Comparison of ENCODE assay signal across 12 mouse cellular contexts in the genomic region with DNA sequence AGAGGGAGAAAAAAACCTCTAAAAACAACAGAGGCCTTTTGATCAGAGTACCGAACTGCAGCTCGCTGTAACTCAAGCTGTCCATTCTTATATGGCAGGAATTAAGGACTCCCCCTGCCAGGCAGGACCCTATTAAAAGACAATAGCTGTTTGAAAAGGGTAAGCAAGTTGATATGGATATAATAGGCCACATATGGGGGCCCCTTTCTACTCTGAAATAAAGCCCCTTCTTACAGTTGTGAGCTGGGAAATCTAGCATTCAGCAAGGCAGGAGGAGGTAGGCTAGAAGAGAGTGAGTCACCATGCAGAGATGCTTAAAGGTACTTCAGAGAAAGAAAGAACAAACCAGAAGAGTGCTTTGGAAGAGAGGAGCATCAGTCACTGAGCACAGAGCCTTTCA. TPM values are rescaled to one million over a fixed set of nuclear protein-coding genes. Genes with fewer than 3 reads are reported as not detected.
DNase-seq lines count a peak whose midpoint lies in the region; ATAC-seq lines count a peak whose summit lies in the region.
"Had no signal": no experiment of that assay in that cellular context is flagged by ENCODE, and none has a peak within 500 bp of the region (broad histone marks: within the 10 kb centered on the region; RNA-seq: fewer than 3 reads in every experiment).

No protein-coding gene starts in this region.

- no peaks in the 10 kb centered on the region for H3K27me3 ChIP-seq in lung, embryonic 16.5 days (ENCODE audit: control insufficient read depth, insufficient read depth, low read depth, low read length)
- H3K27me3 ChIP-seq in embryonic facial prominence, embryonic 14.5 days (replicated peaks; ENCODE audit: control insufficient read depth, insufficient read depth, low read length) = no peaks in the 10 kb centered on the region
- no peaks in the 10 kb centered on the region for H3K27me3 ChIP-seq in hindbrain, embryonic 15.5 days
- H3K27me3 ChIP-seq in neural tube, embryonic 14.5 days (ENCODE audit: control insufficient read depth, insufficient read depth, low read length) = no peaks in the 10 kb centered on the region
- H3K27me3 ChIP-seq: CH12.LX had no signal

- H3K36me3 ChIP-seq in lung, embryonic 16.5 days (ENCODE audit: control insufficient read depth, insufficient read depth, low read length) = no peaks in the 10 kb centered on the region
- H3K36me3 ChIP-seq in embryonic facial prominence, embryonic 14.5 days (ENCODE audit: control insufficient read depth, insufficient read depth, low read length) = no peaks in the 10 kb centered on the region
- no peaks in the 10 kb centered on the region for H3K36me3 ChIP-seq in hindbrain, embryonic 15.5 days
- no peaks in the 10 kb centered on the region for H3K36me3 ChIP-seq in neural tube, embryonic 14.5 days (ENCODE audit: control insufficient read depth, insufficient read depth, low read length)

- peaks cover 10% of the 10 kb centered on the region; the same call in 1 of the 2 replicates for H3K4me1 ChIP-seq in lung, embryonic 16.5 days (replicated peaks; ENCODE audit: control insufficient read depth, insufficient read depth, low read length)
- 0 out of 2 replicates have a peak, but pooled peaks cover 10% of the 10 kb centered on the region for H3K4me1 ChIP-seq in embryonic facial prominence, embryonic 14.5 days (ENCODE audit: control insufficient read depth, insufficient read depth, low read length)
- peaks cover 12% of the 10 kb centered on the region for H3K4me1 ChIP-seq in hindbrain, embryonic 15.5 days (replicated peaks)
- no peaks in the 10 kb centered on the region; the same call in 1 of the 2 replicates for H3K4me1 ChIP-seq in neural tube, embryonic 14.5 days (ENCODE audit: control insufficient read depth, insufficient read depth, low read length)

- H3K9me3 ChIP-seq in lung, embryonic 16.5 days (ENCODE audit: control insufficient read depth, low read length) = no peaks in the 10 kb centered on the region
- H3K9me3 ChIP-seq in embryonic facial prominence, embryonic 14.5 days (ENCODE audit: control insufficient read depth, low read length) = no peaks in the 10 kb centered on the region
- H3K9me3 ChIP-seq in hindbrain, embryonic 15.5 days = no peaks in the 10 kb centered on the region
- no peaks in the 10 kb centered on the region for H3K9me3 ChIP-seq in neural tube, embryonic 14.5 days (ENCODE audit: control insufficient read depth, low read length)

- WGBS in lung, embryonic 16.5 days = 58% methylated on average over 2 of the region's 2 CpGs
- 15% methylated on average over 2 of the region's 2 CpGs for WGBS in embryonic facial prominence, embryonic 14.5 days
- 6% methylated on average over 2 of the region's 2 CpGs for WGBS in hindbrain, embryonic 15.5 days
- 6% methylated on average over 2 of the region's 2 CpGs for WGBS in neural tube, embryonic 14.5 days

- no peak overlapping the region for H3K4me3 ChIP-seq in lung, embryonic 16.5 days (ENCODE audit: low read length)
- H3K4me3 ChIP-seq in embryonic facial prominence, embryonic 14.5 days (ENCODE audit: low read depth, low read length) = no peak overlapping the region
- H3K4me3 ChIP-seq in hindbrain, embryonic 15.5 days = no peak overlapping the region
- no peak overlapping the region for H3K4me3 ChIP-seq in neural tube, embryonic 14.5 days (ENCODE audit: low read depth, low read length)

- no peak overlapping the region for H3K4me2 ChIP-seq in lung, embryonic 16.5 days (ENCODE audit: low read depth, low read length)
- no peak overlapping the region for H3K4me2 ChIP-seq in embryonic facial prominence, embryonic 14.5 days (ENCODE audit: low read depth, low read length)
- no peak overlapping the region for H3K4me2 ChIP-seq in hindbrain, embryonic 15.5 days
- H3K4me2 ChIP-seq in neural tube, embryonic 14.5 days (ENCODE audit: low read depth, low read length) = no peak overlapping the region

- peak; percentile 45; the same call in 1 of the 2 replicates for ATAC-seq in lung, embryonic 16.5 days (ENCODE audit: low read depth)
- peak; percentile 85 for ATAC-seq in embryonic facial prominence, embryonic 14.5 days (ENCODE audit: low read depth)
- ATAC-seq in hindbrain, embryonic 15.5 days (ENCODE audit: low FRiP score, low read depth) = no peak
- ATAC-seq in neural tube, embryonic 14.5 days (ENCODE audit: low read depth) = peak; percentile 69
- ATAC-seq: inflammation-experienced regulatory T-cells, adult 6 months had no signal

- no peak for DNase-seq in lung, postnatal 10 days
- DNase-seq in embryonic facial prominence, embryonic 14.5 days (ENCODE audit: low spot score) = peak; percentile 54
- DNase-seq in testis, postnatal 10 days (ENCODE audit: low spot score) = no peak
- DNase-seq in ovary, postnatal 14 days (ENCODE audit: low spot score) = no peak
- DNase-seq in right cerebral cortex, postnatal 14 days = no peak
- DNase-seq: layer of hippocampus, postnatal 36 days had no signal

- H3K27ac ChIP-seq in lung, embryonic 16.5 days (ENCODE audit: low read length) = peak overlapping the region; percentile 33
- 0 out of 2 replicates have a peak overlapping the region, but pooled peaks have one; percentile 10 for H3K27ac ChIP-seq in embryonic facial prominence, embryonic 14.5 days (replicated peaks; ENCODE audit: low read depth, low read length)
- peak overlapping the region; percentile 62; the same call in 1 of the 2 replicates for H3K27ac ChIP-seq in hindbrain, embryonic 15.5 days (replicated peaks)
- H3K27ac ChIP-seq in neural tube, embryonic 14.5 days (ENCODE audit: low read depth, low read length) = 0 out of 2 replicates have a peak overlapping the region, but pooled peaks have one; percentile 3
- H3K27ac ChIP-seq: liver, embryonic 14.5 days had no signal

- no peak overlapping the region for H3K9ac ChIP-seq in lung, embryonic 16.5 days (ENCODE audit: low read length)
- no peak overlapping the region for H3K9ac ChIP-seq in embryonic facial prominence, embryonic 14.5 days (ENCODE audit: low read depth, low read length)
- H3K9ac ChIP-seq in hindbrain, embryonic 15.5 days = no peak overlapping the region
- H3K9ac ChIP-seq in neural tube, embryonic 14.5 days (replicated peaks; ENCODE audit: low read depth, low read length) = no peak overlapping the region
- H3K9ac ChIP-seq: liver, embryonic 14.5 days had no signal

RNA-seq across cellular contexts. Expression of a gene that starts 44.8 kb away (rescaled TPM):
- polyA plus RNA-seq in lung, embryonic 16.5 days (2015; fragmentation: Nextera tagmentation; extraction: Ambion mirVana) = 69.4 and 72.2 TPM in 2 replicates
- polyA plus RNA-seq in embryonic facial prominence, embryonic 14.5 days (2014; fragmentation: Nextera tagmentation; extraction: Ambion mirVana) = 56.0 and 59.2 TPM in 2 replicates
- polyA plus RNA-seq in hindbrain, embryonic 15.5 days (2015; fragmentation: Nextera tagmentation; extraction: Ambion mirVana) = 157 and 161 TPM in 2 replicates
- 149 and 163 TPM in 2 replicates for polyA plus RNA-seq in neural tube, embryonic 14.5 days (2014; fragmentation: Nextera tagmentation; extraction: Ambion mirVana)

RNA-seq across cellular contexts. Expression of a gene that starts 57.6 kb away (rescaled TPM):
- polyA plus RNA-seq in lung, embryonic 16.5 days (2015; fragmentation: Nextera tagmentation; extraction: Ambion mirVana) = 13.9 and 15.4 TPM in 2 replicates
- 7.3 and 7.6 TPM in 2 replicates for polyA plus RNA-seq in embryonic facial prominence, embryonic 14.5 days (2014; fragmentation: Nextera tagmentation; extraction: Ambion mirVana)
- polyA plus RNA-seq in hindbrain, embryonic 15.5 days (2015; fragmentation: Nextera tagmentation; extraction: Ambion mirVana) = 5.2 and 5.4 TPM in 2 replicates
- 6.4 and 7.2 TPM in 2 replicates for polyA plus RNA-seq in neural tube, embryonic 14.5 days (2014; fragmentation: Nextera tagmentation; extraction: Ambion mirVana)

Comparison
In these comparisons a context has a peak if more than half of its experiments do, and no peak if none do; other contexts are left out.
1. H3K27ac ChIP-seq: peak in every context shown above with its lines; median percentile 62 in hindbrain, embryonic 15.5 days; 33 in lung, embryonic 16.5 days; 10 in embryonic facial prominence, embryonic 14.5 days; 3 in neural tube, embryonic 14.5 days.